Mouse (Mus musculus): ENCODE data around the gene Spata32.

DNA sequence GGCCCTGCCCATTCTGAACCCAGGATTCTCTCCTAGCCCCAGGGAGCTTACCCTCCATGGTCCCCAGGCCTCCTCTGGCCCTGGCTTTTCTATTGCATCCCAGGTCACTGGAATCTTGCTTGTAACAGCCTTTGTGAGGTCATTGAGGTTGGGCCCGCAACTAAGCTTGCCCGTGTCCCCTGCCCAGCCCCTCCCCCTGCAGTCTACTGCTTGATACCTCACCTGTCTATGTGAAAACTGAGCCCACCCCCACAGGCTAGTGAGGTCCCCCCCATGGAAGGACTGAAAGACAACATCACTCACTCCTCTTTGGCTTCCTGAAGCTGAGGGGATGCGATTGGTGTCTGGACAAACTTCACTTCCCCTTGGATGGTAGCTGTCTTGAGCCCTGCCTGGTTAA is 9.8 kb downstream of the Spata32 start, which contains the start of gene 1700023F06Rik:
- TF ChIP-seq CTCF (conservative IDR thresholded peaks at IDR 0.05; ENCODE audit: low read length) (no peak), POU5F1 (IDR thresholded peaks at IDR 0.05; ENCODE audit: borderline replicate concordance, low read length) (no peak)
